Mouse (Mus musculus) MEL (cell line): Measurements from ENCODE around the gene Mettl16.

Experiments used
- CTCF ChIP-seq, 3 experiments: IDR thresholded peaks in 2 of 3; conservative IDR thresholded peaks in 1 of 3; 2 replicates each; pipeline ENCODE4 v1.5.1; 2011 to 2012; ENCODE audit warnings: low read length in 3 of 3, low read depth in 2 of 3, mild to moderate bottlenecking in 2 of 3, improper control_type of control experiment in 1 of 3, inconsistent platforms in 1 of 3, mixed read lengths in 1 of 3, moderate library complexity in 1 of 3; ENCODE audit not compliant: control insufficient read depth in 1 of 3, insufficient read depth in 1 of 3, poor library complexity in 1 of 3, severe bottlenecking in 1 of 3
- MAX ChIP-seq: IDR thresholded peaks from 2 replicates; pipeline ENCODE4 v1.6.1; 2011; ENCODE audit warnings: low read length, improper control_type of control experiment
- MXI1 ChIP-seq: IDR thresholded peaks from 2 replicates; pipeline ENCODE4 v1.6.1; 2011; ENCODE audit warnings: mild to moderate bottlenecking, low read depth, low read length, improper control_type of control experiment
- POLR2AphosphoS2 ChIP-seq: IDR thresholded peaks from 2 replicates; pipeline ENCODE4 v1.6.1; 2011; ENCODE audit warnings: low read length, improper control_type of control experiment
- TAL1 ChIP-seq: IDR thresholded peaks from 2 replicates; pipeline ENCODE4 v1.6.1; 2012; ENCODE audit warnings: mild to moderate bottlenecking, inconsistent platforms, low read length, moderate library complexity, mixed read lengths
- ZC3H11A ChIP-seq: IDR thresholded peaks from 2 replicates; pipeline ENCODE4 v1.6.1; 2012; ENCODE audit warnings: low read depth, mild to moderate bottlenecking, inconsistent platforms, low read length, improper control_type of control experiment

- TF ChIP-seq TAL1 (no peak), MXI1 (no peak), POLR2AphosphoS2 (no peak), CTCF (IDR thresholded peaks at IDR 0.05 in 2 of 3, conservative IDR thresholded peaks at IDR 0.05 in 1 of 3; ENCODE audit: control insufficient read depth in 1 of 3, insufficient read depth in 1 of 3, low read depth in 2 of 3, low read length in 3 of 3, poor library complexity in 1 of 3, severe bottlenecking in 1 of 3) (peak; percentile 9 to 44 (median 38); a peak in 5 of 6 replicates), ZC3H11A (no peak), MAX (no peak)
These were observed 57.8 kb downstream of the Mettl16 start for GRCm38 (mm10) chr11:74828404-74828931.
